Mouse (Mus musculus) testis, adult 2 months (tissue): ENCODE results near the gene Isoc2b. TPM values are rescaled to one million over a fixed set of nuclear protein-coding genes. Genes with fewer than 3 reads are reported as not detected.
"Not testable (repeated sequence)": the region's sequence is repeated elsewhere in the genome, so short reads cannot be mapped to it uniquely, and the experiment has no call there.

Source experiments
- H3K27ac ChIP-seq: fragments of 200-500 bp; 2 replicates; pipeline ENCODE4 v1.5.1; 2012; ENCODE audit warnings: low read depth, low read length; ENCODE audit not compliant: control insufficient read depth, insufficient read depth
- H3K27me3 ChIP-seq: fragments of 200-500 bp; 2 replicates; pipeline ENCODE4 v1.6.1; 2012; ENCODE audit warnings: mild to moderate bottlenecking, low read length, moderate library complexity; ENCODE audit not compliant: control insufficient read depth, insufficient read depth
- H3K36me3 ChIP-seq: fragments of 200-500 bp; 2 replicates; pipeline ENCODE4 v1.6.1; 2012; ENCODE audit warnings: mild to moderate bottlenecking, low read length; ENCODE audit not compliant: control insufficient read depth, insufficient read depth
- H3K4me1 ChIP-seq: fragments of 200-500 bp; 2 replicates; pipeline ENCODE4 v1.6.1; 2012; ENCODE audit warnings: low read length; ENCODE audit not compliant: control insufficient read depth, insufficient read depth
- H3K4me3 ChIP-seq: fragments of 200-500 bp; 2 replicates; pipeline ENCODE4 v1.5.1; 2012; ENCODE audit warnings: low read depth, mild to moderate bottlenecking, low read length, moderate library complexity, mixed read lengths; ENCODE audit not compliant: control insufficient read depth
- CTCF ChIP-seq: fragments of 200-500 bp; IDR thresholded peaks from 2 replicates; pipeline ENCODE4 v1.5.1; 2012; ENCODE audit warnings: low read depth, mild to moderate bottlenecking, inconsistent platforms, low read length, moderate library complexity; ENCODE audit not compliant: control insufficient read depth, insufficient read depth, insufficient replicate concordance
- POLR2A ChIP-seq: fragments of 200-500 bp; IDR thresholded peaks from 2 replicates; pipeline ENCODE4 v1.6.1; 2012; ENCODE audit warnings: low read depth, mild to moderate bottlenecking, inconsistent platforms, low read length, moderate library complexity; ENCODE audit not compliant: control insufficient read depth
- polyA plus RNA-seq: library from polyadenylated mRNA; depleted of rRNA; stranded (reverse); fragments of >200 nt; gene quantifications from 2 replicates; pipeline ENCODE4 v1.2.3, GENCODE M21; 2012

Gene Isoc2b
- polyA plus RNA-seq, 1 experiment: 6.5 TPM

- H3K4me1 ChIP-seq: no peaks in the 10 kb centered on the region
- no peak overlapping the region for H3K4me3 ChIP-seq
- no peak overlapping the region for H3K27ac ChIP-seq
- TF ChIP-seq CTCF: no peak
- TF ChIP-seq POLR2A: no peak
- no peaks in the 10 kb centered on the region for H3K36me3 ChIP-seq
- H3K27me3 ChIP-seq: no peaks in the 10 kb centered on the region
These were observed 47.7 kb downstream of the Isoc2b start for GRCm38 (mm10) chr7:4822162-4822907.

- TF ChIP-seq POLR2A (no peak), CTCF (no peak)
- no peaks in the 10 kb centered on the region for H3K4me1 ChIP-seq
These were observed 48.4 kb downstream of the Isoc2b start for GRCm38 (mm10) chr7:4821690-4822089.

GRCm38 (mm10) chr7:4820925-4821324 lies 49.1 kb downstream of the Isoc2b start:
- not testable (repeated sequence) for H3K27ac ChIP-seq, H3K27me3 ChIP-seq, H3K4me1 ChIP-seq, H3K36me3 ChIP-seq, H3K4me3 ChIP-seq

More at GRCm38 (mm10) chr7:4821690-4822089, 48.4 kb downstream of the Isoc2b start:
- H3K4me3 ChIP-seq: no peak overlapping the region
- H3K27me3 ChIP-seq: no peaks in the 10 kb centered on the region
- H3K27ac ChIP-seq: no peak overlapping the region
- no peaks in the 10 kb centered on the region for H3K36me3 ChIP-seq

GRCm38 (mm10) chr7:4816559-4816958 lies 53.5 kb downstream of the Isoc2b start:
- H3K4me1 ChIP-seq: no peaks in the 10 kb centered on the region
- TF ChIP-seq CTCF (no peak), POLR2A (no peak)

GRCm38 (mm10) chr7:4813105-4813791 lies 56.8 kb downstream of the Isoc2b start:
- Histone ChIP-seq H3K4me1 (peaks cover 5% of the 10 kb centered on the region), H3K4me3 (peak overlapping the region; percentile 95), H3K36me3 (peaks cover 8% of the 10 kb centered on the region), H3K27me3 (no peaks in the 10 kb centered on the region), H3K27ac (peak overlapping the region; percentile 100)
- TF ChIP-seq CTCF (no peak), POLR2A (no peak)

More at GRCm38 (mm10) chr7:4816559-4816958, 53.5 kb downstream of the Isoc2b start:
- Histone ChIP-seq H3K4me3 (no peak overlapping the region), H3K27ac (no peak overlapping the region), H3K36me3 (peaks cover 4% of the 10 kb centered on the region), H3K27me3 (no peaks in the 10 kb centered on the region)

GRCm38 (mm10) chr7:4812303-4813104 lies 57.6 kb downstream of the Isoc2b start, which contains the start of gene Ube2s:
Gene Ube2s, minus strand, starts transcription at chr7:4812590.
- TF ChIP-seq POLR2A (peak; percentile 95), CTCF (no peak)
- peaks cover 5% of the 10 kb centered on the region for H3K4me1 ChIP-seq

GRCm38 (mm10) chr7:4811842-4812302 lies 58.2 kb downstream of the Isoc2b start:
- no peak for TF ChIP-seq POLR2A
- no peak for TF ChIP-seq CTCF
- peak overlapping the region; percentile 100 for H3K27ac ChIP-seq

More at GRCm38 (mm10) chr7:4812303-4813104, 57.6 kb downstream of the Isoc2b start, which contains the start of gene Ube2s:
- H3K4me3 ChIP-seq: peak within 1 kb of the TSS; percentile 95
- peaks cover 8% of the 10 kb centered on the region for H3K36me3 ChIP-seq
- H3K27ac ChIP-seq: peak within 1 kb of the TSS; percentile 100
- H3K27me3 ChIP-seq: no peaks in the 10 kb centered on the region

GRCm38 (mm10) chr7:4811131-4811530 lies 58.9 kb downstream of the Isoc2b start:
- H3K36me3 ChIP-seq, H3K27me3 ChIP-seq, H3K4me1 ChIP-seq: not testable (repeated sequence)
- Histone ChIP-seq H3K27ac (peak overlapping the region; percentile 100), H3K4me3 (peak overlapping the region; percentile 95)

More at GRCm38 (mm10) chr7:4811842-4812302, 58.2 kb downstream of the Isoc2b start:
- H3K27me3 ChIP-seq: no peaks in the 10 kb centered on the region
- peak overlapping the region; percentile 95 for H3K4me3 ChIP-seq
- H3K36me3 ChIP-seq: peaks cover 8% of the 10 kb centered on the region
- H3K4me1 ChIP-seq: peaks cover 5% of the 10 kb centered on the region
